Mouse (Mus musculus) left cerebral cortex, adult 8-10 months (tissue): ENCODE results near the gene Gm44. TPM values are rescaled to one million over a fixed set of nuclear protein-coding genes. Genes with fewer than 3 reads are reported as not detected.
"Not testable (repeated sequence)": the region's sequence is repeated elsewhere in the genome, so short reads cannot be mapped to it uniquely, and the experiment has no call there.

Source experiments
- DNase-seq, 2 experiments: peaks; one replicate each; pipeline ENCODE4 v3.0.0; 2022; ENCODE audit warnings: low spot score in 2 of 2
- total RNA-seq, 4 experiments: library from RNA; stranded (reverse); gene quantifications; 2 replicates each; pipeline ENCODE4 v1.2.4; 2022

Gm44 gene
- total RNA-seq, result not detected

GRCm38 (mm10) chrX:90891842-90892241 lies at the start of gene Gm44:
TSS of gene Gm44 (plus strand) at chrX:90892142.
- DNase-seq, result no peak

DNA sequence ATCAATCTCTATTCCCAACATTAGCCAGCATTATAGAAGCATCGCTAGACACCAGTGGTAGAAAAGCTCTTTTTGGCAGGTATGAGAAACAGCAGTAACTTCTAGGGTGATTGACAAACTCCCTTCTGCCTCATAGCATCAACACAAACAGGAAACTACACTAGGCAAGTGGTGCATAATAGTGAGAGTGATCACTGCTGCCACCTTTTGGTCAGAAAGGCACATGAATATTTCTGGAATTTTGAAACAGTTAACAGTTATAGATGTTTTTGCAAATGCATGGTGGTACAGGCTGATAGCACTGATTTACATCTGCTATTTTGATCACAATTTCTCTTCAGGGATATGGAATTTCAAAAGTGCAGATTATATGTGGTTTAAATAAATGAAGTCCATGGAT lies 36.0 kb downstream of the Gm44 start:
- no peak for DNase-seq

DNA sequence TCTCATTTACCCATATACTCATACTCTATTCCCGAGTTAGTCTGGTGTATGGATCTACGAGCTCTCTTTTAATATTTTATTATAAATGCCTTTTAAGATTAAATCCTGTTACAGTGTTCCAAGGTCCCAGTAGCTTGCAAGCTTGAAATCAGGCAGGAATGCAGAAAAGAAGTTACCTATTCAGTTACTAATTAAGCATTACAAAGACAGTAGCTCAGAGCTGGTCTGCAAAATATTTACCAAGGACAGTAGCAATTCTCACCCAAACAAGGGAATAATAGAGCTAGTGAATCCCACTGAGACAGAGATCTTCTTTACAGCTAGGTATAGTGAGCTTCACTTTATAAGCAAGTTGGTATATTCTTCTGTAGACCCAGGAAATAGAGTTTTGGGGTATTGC lies 46.3 kb downstream of the Gm44 start:
- not testable (repeated sequence) for DNase-seq
